Mouse (Mus musculus): ENCODE measurements at regions not wholly inside any gene's neighbourhood (a gene's known extent, or its start where the extent isn't known, plus 50 kb on each side); places are given as distances from the start of the nearest gene placed in this dataset.

DNA sequence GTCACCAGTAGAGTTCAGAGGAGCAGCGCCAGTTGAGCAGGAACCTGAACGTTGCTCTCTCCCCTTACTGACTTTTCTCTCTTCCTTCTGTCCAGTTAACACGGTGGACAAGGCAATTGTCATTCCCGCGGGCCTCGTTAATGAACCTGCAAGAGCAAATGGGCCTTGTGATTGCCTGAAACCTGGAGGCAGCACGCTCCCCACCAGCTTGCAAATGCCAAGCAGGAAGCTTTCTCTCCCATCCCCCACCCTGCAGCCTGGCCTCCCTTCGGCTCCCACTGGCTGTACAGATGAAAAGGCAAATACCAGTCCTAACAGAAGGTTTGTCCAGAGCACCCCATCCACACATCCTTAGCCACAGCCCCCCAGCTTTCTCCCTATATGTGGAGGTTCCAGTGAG, 298.3 kb downstream of the Bcor start:
- ATAC-seq (ENCODE audit: low FRiP score): no peak
- H3K27ac ChIP-seq (ENCODE audit: low read depth, low read length): no peak overlapping the region
- H3K4me1 ChIP-seq (replicated peaks; ENCODE audit: control insufficient read depth, insufficient read depth, low read length): 0 out of 2 replicates have a peak, but pooled peaks cover 2% of the 10 kb centered on the region
- WGBS: 19% methylated on average over 8 of the region's 8 CpGs
- H3K36me3 ChIP-seq (ENCODE audit: control insufficient read depth, insufficient read depth, low read length): no peaks in the 10 kb centered on the region
- no peak overlapping the region for H3K4me2 ChIP-seq (replicated peaks; ENCODE audit: low read depth, low read length)
- H3K9ac ChIP-seq (ENCODE audit: low read depth, low read length): no peak overlapping the region
- H3K27me3 ChIP-seq (ENCODE audit: control insufficient read depth, insufficient read depth, low read length): peaks cover 10% of the 10 kb centered on the region; the same call in 1 of the 2 replicates
- H3K9me3 ChIP-seq (ENCODE audit: control insufficient read depth, low read length): no peaks in the 10 kb centered on the region
- peak; percentile 30 for DNase-seq (ENCODE audit: low spot score)
- no peak overlapping the region for H3K4me3 ChIP-seq (ENCODE audit: low read depth, low read length)

DNA sequence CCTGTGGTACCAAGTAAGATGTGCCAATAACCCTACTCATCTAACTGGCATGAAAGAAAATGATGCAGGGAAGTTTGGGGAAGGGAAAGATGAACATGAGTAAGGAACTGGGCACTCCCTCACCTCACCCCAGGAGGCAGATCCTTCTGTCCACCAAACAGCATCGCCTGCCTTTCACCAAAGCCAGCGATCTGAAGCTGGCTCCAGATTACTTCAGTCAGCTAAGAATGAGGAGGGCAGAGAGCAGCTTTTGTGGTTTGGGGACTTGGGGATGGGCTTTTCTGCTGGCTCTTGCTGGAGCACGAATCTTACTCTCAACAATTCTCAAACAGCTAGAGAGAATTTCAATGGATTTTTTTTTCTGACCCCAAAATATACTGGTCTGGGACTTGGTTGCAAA, 297.0 kb downstream of the Bcor start:
- Histone ChIP-seq H3K9ac (ENCODE audit: low read depth, low read length) (no peak overlapping the region), H3K4me3 (ENCODE audit: low read depth, low read length) (no peak overlapping the region), H3K27ac (ENCODE audit: low read depth, low read length) (no peak overlapping the region), H3K27me3 (ENCODE audit: control insufficient read depth, insufficient read depth, low read length) (peaks cover 10% of the 10 kb centered on the region; the same call in 1 of the 2 replicates), H3K4me1 (replicated peaks; ENCODE audit: control insufficient read depth, insufficient read depth, low read length) (0 out of 2 replicates have a peak, but pooled peaks cover 2% of the 10 kb centered on the region), H3K9me3 (ENCODE audit: control insufficient read depth, low read length) (no peaks in the 10 kb centered on the region), H3K36me3 (ENCODE audit: control insufficient read depth, insufficient read depth, low read length) (no peaks in the 10 kb centered on the region), H3K4me2 (replicated peaks; ENCODE audit: low read depth, low read length) (no peak overlapping the region)
- DNase-seq (ENCODE audit: low spot score) (no peak), ATAC-seq (ENCODE audit: low FRiP score) (no peak)
- 26% methylated on average over 3 of the region's 3 CpGs for WGBS

GRCm38 (mm10) chrX:11873913-11874312, 286.2 kb downstream of the Bcor start:
- H3K27me3 ChIP-seq (ENCODE audit: control insufficient read depth, insufficient read depth, low read length): no peaks in the 10 kb centered on the region

GRCm38 (mm10) chrX:11876636-11877035, 283.5 kb downstream of the Bcor start:
- Histone ChIP-seq H3K9ac (ENCODE audit: low read depth, low read length) (no peak overlapping the region), H3K36me3 (ENCODE audit: control insufficient read depth, insufficient read depth, low read length) (no peaks in the 10 kb centered on the region), H3K27ac (ENCODE audit: low read depth, low read length) (no peak overlapping the region), H3K27me3 (ENCODE audit: control insufficient read depth, insufficient read depth, low read length) (no peaks in the 10 kb centered on the region), H3K4me2 (replicated peaks; ENCODE audit: low read depth, low read length) (no peak overlapping the region), H3K4me1 (replicated peaks; ENCODE audit: control insufficient read depth, insufficient read depth, low read length) (no peaks in the 10 kb centered on the region), H3K4me3 (ENCODE audit: low read depth, low read length) (no peak overlapping the region), H3K9me3 (ENCODE audit: control insufficient read depth, low read length) (no peaks in the 10 kb centered on the region)
- DNase-seq (ENCODE audit: low spot score) (no peak), ATAC-seq (ENCODE audit: low FRiP score) (no peak)
- WGBS: 85% methylated on average over 7 of the region's 7 CpGs

More at GRCm38 (mm10) chrX:11873913-11874312, 286.2 kb downstream of the Bcor start:
- no peaks in the 10 kb centered on the region for H3K9me3 ChIP-seq (ENCODE audit: control insufficient read depth, low read length)
- no peak overlapping the region for H3K9ac ChIP-seq (ENCODE audit: low read depth, low read length)
- no peak overlapping the region for H3K27ac ChIP-seq (ENCODE audit: low read depth, low read length)
- DNase-seq (ENCODE audit: low spot score): no peak
- WGBS: 92% methylated on average over 6 of the region's 6 CpGs
- no peak overlapping the region for H3K4me2 ChIP-seq (replicated peaks; ENCODE audit: low read depth, low read length)
- H3K4me3 ChIP-seq (ENCODE audit: low read depth, low read length): no peak overlapping the region
- no peaks in the 10 kb centered on the region for H3K36me3 ChIP-seq (ENCODE audit: control insufficient read depth, insufficient read depth, low read length)
- no peak for ATAC-seq (ENCODE audit: low FRiP score)
- H3K4me1 ChIP-seq (replicated peaks; ENCODE audit: control insufficient read depth, insufficient read depth, low read length): no peaks in the 10 kb centered on the region

DNA sequence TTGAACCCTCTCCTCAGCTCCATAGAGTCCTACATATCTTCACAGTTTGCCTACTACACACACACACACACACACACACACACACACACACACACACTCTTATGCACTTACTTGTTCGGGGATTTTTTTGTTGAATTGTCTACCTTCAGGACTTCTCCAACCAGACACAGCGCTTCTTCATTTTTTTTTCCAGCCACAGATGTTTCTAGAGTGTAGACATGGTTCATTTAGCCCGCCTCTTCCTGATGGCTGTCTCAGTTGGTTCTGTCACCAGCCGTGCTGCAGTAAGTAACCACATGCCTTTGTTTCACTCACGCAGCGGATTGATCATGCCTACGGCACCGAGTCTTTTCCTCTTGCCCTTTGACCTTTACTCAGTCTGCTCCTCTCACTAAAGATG, 282.1 kb downstream of the Bcor start:
- no peak overlapping the region for H3K9ac ChIP-seq (ENCODE audit: low read depth, low read length)
- no peak overlapping the region for H3K4me2 ChIP-seq (replicated peaks; ENCODE audit: low read depth, low read length)
- H3K9me3 ChIP-seq (ENCODE audit: control insufficient read depth, low read length): no peaks in the 10 kb centered on the region
- H3K27me3 ChIP-seq (ENCODE audit: control insufficient read depth, insufficient read depth, low read length): no peaks in the 10 kb centered on the region
- 69% methylated on average over 8 of the region's 8 CpGs for WGBS
- no peak for ATAC-seq (ENCODE audit: low FRiP score)
- H3K4me3 ChIP-seq (ENCODE audit: low read depth, low read length): no peak overlapping the region
- no peaks in the 10 kb centered on the region for H3K36me3 ChIP-seq (ENCODE audit: control insufficient read depth, insufficient read depth, low read length)
- no peak for DNase-seq (ENCODE audit: low spot score)
- no peak overlapping the region for H3K27ac ChIP-seq (ENCODE audit: low read depth, low read length)
- no peaks in the 10 kb centered on the region for H3K4me1 ChIP-seq (replicated peaks; ENCODE audit: control insufficient read depth, insufficient read depth, low read length)

DNA sequence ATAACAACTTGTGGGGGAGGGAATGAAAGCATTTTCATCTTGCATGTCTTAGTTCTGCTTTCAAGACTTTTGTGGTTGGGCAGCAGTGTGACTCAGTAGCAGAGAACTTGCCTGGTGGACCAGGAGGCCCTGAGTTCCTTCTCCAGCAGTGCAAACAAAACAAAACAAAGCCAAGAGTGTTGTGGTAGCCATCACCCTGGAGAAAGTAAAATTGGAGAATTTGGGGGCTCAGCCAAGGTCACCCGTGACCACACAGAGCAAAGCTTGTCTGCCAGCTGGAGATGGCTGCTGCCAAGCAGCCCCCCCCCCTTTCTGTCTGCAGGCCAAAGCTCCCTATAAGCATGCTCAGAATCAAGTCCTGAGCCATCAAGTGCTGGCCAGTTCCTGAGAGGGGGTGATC, 279.2 kb downstream of the Bcor start:
- 92% methylated on average over 1 of the region's 1 CpGs for WGBS
- peaks cover 2% of the 10 kb centered on the region; the same call in 1 of the 2 replicates for H3K27me3 ChIP-seq (ENCODE audit: control insufficient read depth, insufficient read depth, low read length)

DNA sequence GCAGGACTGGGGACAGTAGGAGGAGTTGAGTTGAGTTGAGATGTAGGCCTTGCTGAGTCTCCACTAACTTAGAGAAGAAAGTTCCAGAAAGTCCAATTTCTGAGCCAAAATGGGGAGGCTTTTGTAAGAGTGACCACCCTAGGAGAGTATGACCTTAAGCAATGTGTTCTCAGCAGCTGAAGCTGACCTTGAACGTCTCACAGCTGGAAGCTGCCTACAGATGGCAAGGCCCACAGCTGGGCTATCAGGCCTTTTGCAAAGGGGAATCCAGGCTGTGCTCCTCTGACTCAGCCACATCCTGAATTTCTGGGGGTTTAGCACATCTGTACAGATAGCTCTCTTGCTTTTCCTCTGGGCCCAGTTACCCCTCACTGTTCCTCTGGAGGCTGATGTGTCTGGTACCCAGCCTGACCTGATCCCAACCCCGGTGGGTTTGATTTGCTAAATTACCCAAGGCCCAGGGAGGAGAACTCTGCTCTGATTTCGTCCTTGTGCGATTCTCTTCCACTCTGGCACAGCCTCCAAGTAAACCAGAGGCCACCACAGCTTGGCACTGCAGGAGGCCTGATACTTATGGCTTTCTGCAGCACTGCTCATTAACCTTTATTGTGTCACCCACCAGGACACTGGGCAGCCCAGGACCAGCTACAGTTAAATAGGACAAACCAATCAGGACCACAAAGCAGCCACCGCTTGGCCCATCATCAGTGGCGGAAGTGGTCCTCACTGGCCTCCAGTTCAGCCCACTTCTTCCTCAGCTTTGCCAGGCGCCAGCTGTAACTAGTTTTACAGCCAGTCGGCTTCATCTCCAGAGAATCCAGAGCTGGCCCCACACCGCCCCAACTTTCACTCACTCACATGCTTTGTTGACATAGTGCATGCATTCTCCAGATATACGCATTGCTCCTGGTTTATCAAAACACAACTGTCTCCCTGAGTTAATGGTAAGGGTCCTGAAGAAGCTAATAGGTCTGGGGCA, 276.1 kb downstream of the Bcor start:
- H3K27me3 ChIP-seq (ENCODE audit: control insufficient read depth, insufficient read depth, low read length): peaks cover 6% of the 10 kb centered on the region; the same call in 1 of the 2 replicates
- no peak for ATAC-seq (ENCODE audit: low FRiP score)
- no peaks in the 10 kb centered on the region for H3K36me3 ChIP-seq (ENCODE audit: control insufficient read depth, insufficient read depth, low read length)
- 62% methylated on average over 10 of the region's 10 CpGs for WGBS
- no peak for DNase-seq (ENCODE audit: low spot score)
- H3K4me1 ChIP-seq (replicated peaks; ENCODE audit: control insufficient read depth, insufficient read depth, low read length): no peaks in the 10 kb centered on the region
- no peak overlapping the region for H3K4me3 ChIP-seq (ENCODE audit: low read depth, low read length)
- H3K9me3 ChIP-seq (ENCODE audit: control insufficient read depth, low read length): no peaks in the 10 kb centered on the region
- H3K4me2 ChIP-seq (replicated peaks; ENCODE audit: low read depth, low read length): no peak overlapping the region
- no peak overlapping the region for H3K27ac ChIP-seq (ENCODE audit: low read depth, low read length)
- no peak overlapping the region for H3K9ac ChIP-seq (ENCODE audit: low read depth, low read length)

More for the DNA sequence above, 279.2 kb downstream of the Bcor start:
- H3K27ac ChIP-seq (ENCODE audit: low read depth, low read length): no peak overlapping the region
- no peak overlapping the region for H3K9ac ChIP-seq (ENCODE audit: low read depth, low read length)
- H3K4me1 ChIP-seq (replicated peaks; ENCODE audit: control insufficient read depth, insufficient read depth, low read length): no peaks in the 10 kb centered on the region
- no peaks in the 10 kb centered on the region for H3K9me3 ChIP-seq (ENCODE audit: control insufficient read depth, low read length)
- no peak for ATAC-seq (ENCODE audit: low FRiP score)
- no peak for DNase-seq (ENCODE audit: low spot score)
- H3K4me3 ChIP-seq (ENCODE audit: low read depth, low read length): no peak overlapping the region
- H3K36me3 ChIP-seq (ENCODE audit: control insufficient read depth, insufficient read depth, low read length): no peaks in the 10 kb centered on the region
- no peak overlapping the region for H3K4me2 ChIP-seq (replicated peaks; ENCODE audit: low read depth, low read length)

DNA sequence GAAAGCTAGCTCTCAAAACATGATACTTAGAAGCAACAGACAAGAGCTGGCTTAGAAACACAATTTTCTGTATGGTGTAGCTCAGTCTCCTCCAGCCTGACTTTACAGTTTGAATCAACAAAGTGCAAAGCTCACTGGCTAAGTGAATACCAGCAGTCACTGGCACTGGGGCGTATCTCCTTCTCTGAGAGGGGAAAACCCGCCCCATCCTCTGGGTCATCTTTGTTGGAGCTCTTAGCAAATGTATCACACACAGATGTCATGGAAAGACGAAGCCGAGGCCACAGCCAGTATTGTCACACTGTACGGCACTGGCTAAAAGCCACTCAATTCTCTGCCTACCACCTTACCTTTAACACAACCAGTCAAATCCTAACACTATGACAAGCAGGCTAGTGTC, 267.8 kb downstream of the Bcor start:
- Histone ChIP-seq H3K27ac (ENCODE audit: low read depth, low read length) (no peak overlapping the region), H3K4me1 (replicated peaks; ENCODE audit: control insufficient read depth, insufficient read depth, low read length) (no peaks in the 10 kb centered on the region), H3K4me3 (ENCODE audit: low read depth, low read length) (no peak overlapping the region), H3K9me3 (ENCODE audit: control insufficient read depth, low read length) (no peaks in the 10 kb centered on the region), H3K4me2 (replicated peaks; ENCODE audit: low read depth, low read length) (no peak overlapping the region), H3K36me3 (ENCODE audit: control insufficient read depth, insufficient read depth, low read length) (no peaks in the 10 kb centered on the region), H3K27me3 (ENCODE audit: control insufficient read depth, insufficient read depth, low read length) (0 out of 2 replicates have a peak, but pooled peaks cover 2% of the 10 kb centered on the region), H3K9ac (ENCODE audit: low read depth, low read length) (no peak overlapping the region)
- ATAC-seq (ENCODE audit: low FRiP score) (no peak), DNase-seq (ENCODE audit: low spot score) (no peak)
- 86% methylated on average over 5 of the region's 5 CpGs for WGBS
